Mouse (Mus musculus) C2C12 (cell line): Measurements from ENCODE around the gene Cdh18.
"Not testable (repeated sequence)": the region's sequence is repeated elsewhere in the genome, so short reads cannot be mapped to it uniquely, and the experiment has no call there.

ENCODE experiments used
- CTCF ChIP-seq: IDR thresholded peaks from one replicate; pipeline ENCODE4 v1.5.1; 2011; ENCODE audit not compliant: control insufficient read depth, insufficient read depth, insufficient read length
- FOSL1 ChIP-seq: IDR thresholded peaks from one replicate; pipeline ENCODE4 v1.8.0; 2011; ENCODE audit warnings: mild to moderate bottlenecking, low read length; ENCODE audit not compliant: poor library complexity, insufficient read depth, severe bottlenecking
- MAX ChIP-seq: IDR thresholded peaks from one replicate; pipeline ENCODE4 v1.6.1; 2011; ENCODE audit warnings: mild to moderate bottlenecking, control low read depth

GRCm38 (mm10) chr15:22766591-22766990, 217.8 kb downstream of the Cdh18 start:
- TF ChIP-seq CTCF, FOSL1, MAX: not testable (repeated sequence)
